Mouse (Mus musculus) right cerebral cortex, postnatal 10 days (tissue): Measurements from ENCODE around the gene Phf14.

Source experiments
- DNase-seq, 2 experiments: peaks; one replicate each; pipeline ENCODE4 v3.0.0; 2021; ENCODE audit warnings: low spot score in 2 of 2

Gene Phf14

GRCm38 (mm10) chr6:12020738-12021137 lies 113.1 kb downstream of the Phf14 start:
- no peak for DNase-seq

- no peak for DNase-seq
Measured at GRCm38 (mm10) chr6:12021480-12021879, 113.9 kb downstream of the Phf14 start.

GRCm38 (mm10) chr6:12023395-12023794 lies 115.8 kb downstream of the Phf14 start:
- DNase-seq: no peak

GRCm38 (mm10) chr6:12026804-12027537 lies 119.4 kb downstream of the Phf14 start:
- DNase-seq: no peak

- DNase-seq: no peak
Measured at GRCm38 (mm10) chr6:12034561-12034960, 127.0 kb downstream of the Phf14 start.

- no peak for DNase-seq
Measured at GRCm38 (mm10) chr6:12038268-12038667, 130.7 kb downstream of the Phf14 start.

GRCm38 (mm10) chr6:12052884-12053283 lies 145.3 kb downstream of the Phf14 start:
- DNase-seq: no peak

- DNase-seq: no peak
Measured at GRCm38 (mm10) chr6:12054149-12054548, 146.5 kb downstream of the Phf14 start.

GRCm38 (mm10) chr6:12058717-12059116 lies 151.1 kb downstream of the Phf14 start:
- DNase-seq: no peak

GRCm38 (mm10) chr6:12059971-12060370 lies 152.4 kb downstream of the Phf14 start:
- no peak for DNase-seq

GRCm38 (mm10) chr6:12060452-12061140 lies 153.0 kb downstream of the Phf14 start:
- no peak for DNase-seq

GRCm38 (mm10) chr6:12067956-12068355 lies 160.3 kb downstream of the Phf14 start:
- no peak for DNase-seq

GRCm38 (mm10) chr6:12069357-12069756 lies 161.7 kb downstream of the Phf14 start:
- no peak for DNase-seq

- DNase-seq: no peak
Measured at GRCm38 (mm10) chr6:12074599-12074998, 167.0 kb downstream of the Phf14 start.

- DNase-seq: no peak
Measured at GRCm38 (mm10) chr6:12077338-12077737, 169.7 kb downstream of the Phf14 start.

GRCm38 (mm10) chr6:12077880-12078618 lies 170.4 kb downstream of the Phf14 start:
- no peak for DNase-seq

- DNase-seq: no peak
Measured at GRCm38 (mm10) chr6:12079260-12079659, 171.7 kb downstream of the Phf14 start.

GRCm38 (mm10) chr6:12080423-12080822 lies 172.8 kb downstream of the Phf14 start:
- DNase-seq: no peak

- no peak for DNase-seq
Measured at GRCm38 (mm10) chr6:12081722-12082121, 174.1 kb downstream of the Phf14 start.

- no peak for DNase-seq
Measured at GRCm38 (mm10) chr6:12082125-12082524, 174.5 kb downstream of the Phf14 start.

- DNase-seq: no peak
Measured at GRCm38 (mm10) chr6:12082531-12083216, 175.1 kb downstream of the Phf14 start.

- peak in 1 of 2 experiments; percentile 37 for DNase-seq
Measured at GRCm38 (mm10) chr6:12084721-12085120, 177.1 kb downstream of the Phf14 start.
